27 mouse cellular contexts compared by ENCODE assay signal in genomic region chr6:49013023-49013422, GRCm38 (mm10). TPM values are rescaled to one million over a fixed set of nuclear protein-coding genes. Genes with fewer than 3 reads are reported as not detected.
DNase-seq lines count a peak whose midpoint lies in the region; ATAC-seq and TF ChIP-seq lines count a peak whose summit lies in the region.
"Had no signal": no experiment of that assay in that cellular context is flagged by ENCODE, and none has a peak within 500 bp of the region (broad histone marks: within the 10 kb centered on the region; RNA-seq: fewer than 3 reads in every experiment).

No protein-coding gene starts in this region.

- H3K36me3 ChIP-seq in midbrain, embryonic 15.5 days (replicated peaks) = no peaks in the 10 kb centered on the region
- H3K36me3 ChIP-seq in forebrain, postnatal 0 days (ENCODE audit: insufficient read depth) = no peaks in the 10 kb centered on the region
- H3K36me3 ChIP-seq: embryonic facial prominence, embryonic 10.5 days; embryonic facial prominence, embryonic 12.5 days; forebrain, embryonic 15.5 days had no signal

- H3K27me3 ChIP-seq in midbrain, embryonic 15.5 days (replicated peaks) = no peaks in the 10 kb centered on the region
- no peaks in the 10 kb centered on the region for H3K27me3 ChIP-seq in forebrain, postnatal 0 days (ENCODE audit: insufficient read depth, low read length)
- H3K27me3 ChIP-seq: embryonic facial prominence, embryonic 12.5 days; forebrain, embryonic 13.5 days; forebrain, embryonic 15.5 days had no signal

- ATAC-seq in granulocyte monocyte progenitor cell, adult 5-6 weeks (replicated peaks; ENCODE audit: poor library complexity, severe bottlenecking) = peak; percentile 89
- ATAC-seq in megakaryocyte, adult 5-6 weeks (ENCODE audit: poor library complexity, severe bottlenecking) = peak; percentile 37; the same call in 1 of the 2 replicates
- ATAC-seq in midbrain, embryonic 15.5 days (replicated peaks) = no peak
- ATAC-seq in forebrain, postnatal 0 days = no peak
- ATAC-seq: forebrain, embryonic 13.5 days; forebrain, embryonic 15.5 days had no signal

- H3K9me3 ChIP-seq in midbrain, embryonic 15.5 days = no peaks in the 10 kb centered on the region
- no peaks in the 10 kb centered on the region for H3K9me3 ChIP-seq in forebrain, postnatal 0 days (ENCODE audit: low read length)
- H3K9me3 ChIP-seq: embryonic facial prominence, embryonic 10.5 days; embryonic facial prominence, embryonic 12.5 days; forebrain, embryonic 13.5 days; forebrain, embryonic 15.5 days had no signal

- DNase-seq in lung, postnatal 36 days = peak; percentile 42
- no peak for DNase-seq in lung, adult 2 months
- DNase-seq in urinary bladder, postnatal 4 days (ENCODE audit: low spot score in 2 of 2) = no peak
- DNase-seq in forebrain, postnatal 0 days = no peak
- DNase-seq: adrenal gland, adult 2 months; adrenal gland, postnatal 10 days; adrenal gland, postnatal 25 days; cerebellum, adult 11-12 months; cerebellum, adult 2 months; cerebellum, adult 9-10 months; cerebellum, postnatal 10 days; cerebellum, postnatal 25 days had no signal

- peak overlapping the region; percentile 100 for H3K27ac ChIP-seq in bone marrow macrophage, adult 2 months (ENCODE audit: insufficient read depth, low read depth, low read length)
- no peak overlapping the region for H3K27ac ChIP-seq in midbrain, embryonic 15.5 days
- H3K27ac ChIP-seq in forebrain, postnatal 0 days (ENCODE audit: low read depth, low read length) = no peak overlapping the region
- H3K27ac ChIP-seq: embryonic facial prominence, embryonic 10.5 days; embryonic facial prominence, embryonic 12.5 days; forebrain, embryonic 13.5 days; forebrain, embryonic 15.5 days had no signal

- TF ChIP-seq CTCF in lung, adult 2 months (IDR thresholded peaks at IDR 0.05; ENCODE audit: insufficient read depth, low read length) = no peak
- TF ChIP-seq CTCF in bone marrow macrophage, adult 2 months (IDR thresholded peaks at IDR 0.05; ENCODE audit: low read depth, low read length) = no peak
- TF ChIP-seq CTCF in forebrain, postnatal 0 days (IDR thresholded peaks at IDR 0.05; ENCODE audit: low read depth) = no peak

- no peak overlapping the region for H3K9ac ChIP-seq in midbrain, embryonic 15.5 days
- H3K9ac ChIP-seq in forebrain, postnatal 0 days = no peak overlapping the region
- H3K9ac ChIP-seq: embryonic facial prominence, embryonic 12.5 days; forebrain, embryonic 13.5 days; forebrain, embryonic 15.5 days had no signal

- TF ChIP-seq POLR2A in lung, adult 2 months (IDR thresholded peaks at IDR 0.05; ENCODE audit: borderline replicate concordance, extremely low read depth, low read depth, low read length) = no peak
- no peak for TF ChIP-seq POLR2A in bone marrow macrophage, adult 2 months (IDR thresholded peaks at IDR 0.05; ENCODE audit: borderline replicate concordance, low read depth, low read length)

- WGBS in lung, adult 2 months = 77% methylated on average over 4 of the region's 4 CpGs
- 81% methylated on average over 4 of the region's 4 CpGs for WGBS in midbrain, embryonic 15.5 days
- 85% methylated on average over 4 of the region's 4 CpGs for WGBS in forebrain, postnatal 0 days

- no peak overlapping the region for H3K4me3 ChIP-seq in lung, adult 2 months (replicated peaks; ENCODE audit: extremely low read depth, low read depth, low read length)
- H3K4me3 ChIP-seq in bone marrow macrophage, adult 2 months (ENCODE audit: insufficient read depth, low read length) = peak overlapping the region; percentile 38
- no peak overlapping the region for H3K4me3 ChIP-seq in midbrain, embryonic 15.5 days
- H3K4me3 ChIP-seq in forebrain, postnatal 0 days (ENCODE audit: low read depth, low read length) = no peak overlapping the region
- H3K4me3 ChIP-seq: embryonic facial prominence, embryonic 10.5 days; embryonic facial prominence, embryonic 12.5 days; forebrain, embryonic 13.5 days; forebrain, embryonic 15.5 days had no signal

- no peak overlapping the region for H3K4me2 ChIP-seq in midbrain, embryonic 15.5 days
- no peak overlapping the region for H3K4me2 ChIP-seq in forebrain, postnatal 0 days (ENCODE audit: low read depth)
- H3K4me2 ChIP-seq: embryonic facial prominence, embryonic 12.5 days; forebrain, embryonic 13.5 days; forebrain, embryonic 15.5 days had no signal

- H3K4me1 ChIP-seq in lung, adult 2 months (ENCODE audit: control insufficient read depth, insufficient read depth, low read length) = peaks cover 2% of the 10 kb centered on the region; the same call in 1 of the 2 replicates
- peaks cover 39% of the 10 kb centered on the region for H3K4me1 ChIP-seq in bone marrow macrophage, adult 2 months (ENCODE audit: control insufficient read depth, insufficient read depth, low read length)
- peaks cover 10% of the 10 kb centered on the region for H3K4me1 ChIP-seq in midbrain, embryonic 15.5 days
- 0 out of 2 replicates have a peak, but pooled peaks cover 4% of the 10 kb centered on the region for H3K4me1 ChIP-seq in forebrain, postnatal 0 days (ENCODE audit: insufficient read depth)

RNA-seq across cellular contexts. Expression of gene Gpnmb, which starts 23.3 kb away (rescaled TPM):
- polyA plus RNA-seq in lung, adult 2 months (2012; rRNA removed) = 25.7 and 28.8 TPM in 2 replicates
- 3,378 and 3,910 TPM in 2 replicates for polyA plus RNA-seq in bone marrow macrophage, adult 2 months (2012; ENCODE audit: insufficient read depth, insufficient read length, missing spikeins)
- total RNA-seq in granulocyte monocyte progenitor cell, adult 5-6 weeks (2014; fragmentation: Nextera tagmentation) = 2.5 TPM in 1 of 2 replicates, not detected in the other
- total RNA-seq in granulocyte monocyte progenitor cell, adult 5-6 weeks (2017) = 0.26 TPM in 1 of 2 replicates, not detected in the other
- 0.94 and 2.3 TPM in 2 replicates for total RNA-seq in megakaryocyte, adult 5-6 weeks (2015)
- 0.45 and 0.81 TPM in 2 replicates for total RNA-seq in megakaryocyte, adult 5-6 weeks (2017)
- 0.36 and 0.74 TPM in 2 replicates for polyA plus RNA-seq in midbrain, embryonic 15.5 days (2015; fragmentation: Nextera tagmentation; extraction: Ambion mirVana)
- total RNA-seq in forebrain, postnatal 0 days (2014; rRNA removed) = 0.92 and 1.6 TPM in 2 replicates
- 1.4 and 1.8 TPM in 2 replicates for polyA plus RNA-seq in forebrain, postnatal 0 days (2015; fragmentation: Nextera tagmentation; extraction: Ambion mirVana)
- total RNA-seq: MEL had no signal

RNA-seq across cellular contexts. Expression of gene Svs1, which starts 26.4 kb away (rescaled TPM):
- not detected in 2 replicates for polyA plus RNA-seq in lung, adult 2 months (2012; rRNA removed)
- not detected in 2 replicates for polyA plus RNA-seq in bone marrow macrophage, adult 2 months (2012; ENCODE audit: insufficient read depth, insufficient read length, missing spikeins)
- not detected in 2 replicates for total RNA-seq in granulocyte monocyte progenitor cell, adult 5-6 weeks (2014; fragmentation: Nextera tagmentation)
- total RNA-seq in granulocyte monocyte progenitor cell, adult 5-6 weeks (2017) = not detected in 2 replicates
- not detected in 2 replicates for total RNA-seq in megakaryocyte, adult 5-6 weeks (2015)
- not detected in 2 replicates for total RNA-seq in megakaryocyte, adult 5-6 weeks (2017)
- not detected in 2 replicates for polyA plus RNA-seq in midbrain, embryonic 15.5 days (2015; fragmentation: Nextera tagmentation; extraction: Ambion mirVana)
- total RNA-seq in forebrain, postnatal 0 days (2014; rRNA removed) = not detected in 2 replicates
- polyA plus RNA-seq in forebrain, postnatal 0 days (2015; fragmentation: Nextera tagmentation; extraction: Ambion mirVana) = not detected in 2 replicates
- total RNA-seq: adrenal gland, adult 2 months; adrenal gland, postnatal 10 days; ES-E14; MEL had no signal
- polyA plus RNA-seq: adrenal gland, adult 2 months; C2C12; cerebellum, adult 2 months; cortical plate, adult 2 months; embryonic facial prominence, embryonic 10.5 days; embryonic facial prominence, embryonic 12.5 days; embryonic facial prominence, embryonic 14.5 days; forebrain, embryonic 11.5 days; forebrain, embryonic 13.5 days; forebrain, embryonic 15.5 days had no signal

RNA-seq across cellular contexts. Expression of gene Doxl2, which starts 38.3 kb away (rescaled TPM):
- polyA plus RNA-seq in lung, adult 2 months (2012; rRNA removed) = not detected in 2 replicates
- not detected in 2 replicates for polyA plus RNA-seq in bone marrow macrophage, adult 2 months (2012; ENCODE audit: insufficient read depth, insufficient read length, missing spikeins)
- not detected in 2 replicates for total RNA-seq in granulocyte monocyte progenitor cell, adult 5-6 weeks (2014; fragmentation: Nextera tagmentation)
- not detected in 2 replicates for total RNA-seq in granulocyte monocyte progenitor cell, adult 5-6 weeks (2017)
- total RNA-seq in megakaryocyte, adult 5-6 weeks (2015) = not detected in 2 replicates
- total RNA-seq in megakaryocyte, adult 5-6 weeks (2017) = not detected in 2 replicates
- polyA plus RNA-seq in midbrain, embryonic 15.5 days (2015; fragmentation: Nextera tagmentation; extraction: Ambion mirVana) = not detected in 2 replicates
- not detected in 2 replicates for total RNA-seq in forebrain, postnatal 0 days (2014; rRNA removed)
- polyA plus RNA-seq in forebrain, postnatal 0 days (2015; fragmentation: Nextera tagmentation; extraction: Ambion mirVana) = not detected in 2 replicates
- total RNA-seq: adrenal gland, adult 2 months; adrenal gland, postnatal 10 days; adrenal gland, postnatal 25 days; adrenal gland, postnatal 4 days; MEL had no signal
- polyA plus RNA-seq: adrenal gland, adult 2 months; C2C12; cerebellum, adult 2 months; cortical plate, adult 2 months; embryonic facial prominence, embryonic 10.5 days; embryonic facial prominence, embryonic 12.5 days; embryonic facial prominence, embryonic 14.5 days; forebrain, embryonic 11.5 days; forebrain, embryonic 13.5 days; forebrain, embryonic 15.5 days had no signal

Comparison
In these comparisons a context has a peak if more than half of its experiments do, and no peak if none do; other contexts are left out.
1. ATAC-seq: peak in granulocyte monocyte progenitor cell, adult 5-6 weeks (single experiment) and megakaryocyte, adult 5-6 weeks (single experiment); none in midbrain, embryonic 15.5 days (single experiment) and forebrain, postnatal 0 days (single experiment).
2. RNA of gene Gpnmb, which starts 23.3 kb away (polyA plus RNA-seq): 3,378 to 3,910 TPM in bone marrow macrophage, adult 2 months; 25.7 to 28.8 TPM in lung, adult 2 months, 1.4 to 1.8 TPM in forebrain, postnatal 0 days and 0.36 to 0.74 TPM in midbrain, embryonic 15.5 days; every median in the first group is over 100 times any median in the second.